Mouse (Mus musculus) embryonic facial prominence, embryonic 12.5 days (tissue): ENCODE measurements around the gene Mrpl48. TPM values are rescaled to one million over a fixed set of nuclear protein-coding genes. Genes with fewer than 3 reads are reported as not detected.

Source experiments
- ATAC-seq: fragments of 200-750 bp; cut with Nextera tagmentation; 2 replicates; pipeline ENCODE4 v1.8.0; 2017; ENCODE audit not compliant: insufficient number of reproducible peaks, insufficient read depth, low FRiP score, low TSS enrichment
- H3K27ac ChIP-seq: fragments of 300-500 bp; sonication (generic); 2 replicates; pipeline ENCODE4 v1.5.1; 2016; ENCODE audit warnings: mild to moderate bottlenecking
- H3K27me3 ChIP-seq: fragments of 300-500 bp; sonication (generic); 2 replicates; pipeline ENCODE4 v1.6.1; 2016; ENCODE audit warnings: mild to moderate bottlenecking, moderate library complexity
- H3K36me3 ChIP-seq: fragments of 300-500 bp; sonication (generic); 2 replicates; pipeline ENCODE4 v1.6.1; 2016; ENCODE audit warnings: mild to moderate bottlenecking
- H3K4me1 ChIP-seq: fragments of 300-500 bp; sonication (generic); 2 replicates; pipeline ENCODE4 v1.6.1; 2016
- H3K4me2 ChIP-seq: fragments of 300-500 bp; sonication (generic); replicated peaks from 2 replicates; pipeline ENCODE4 v1.6.1; 2016; ENCODE audit warnings: mild to moderate bottlenecking, moderate library complexity
- H3K4me3 ChIP-seq: fragments of 300-500 bp; sonication (generic); 2 replicates; pipeline ENCODE4 v1.5.1; 2016; ENCODE audit warnings: mild to moderate bottlenecking
- H3K9ac ChIP-seq: fragments of 300-500 bp; sonication (generic); 2 replicates; pipeline ENCODE4 v1.6.1; 2016; ENCODE audit warnings: mild to moderate bottlenecking, moderate library complexity
- H3K9me3 ChIP-seq: fragments of 300-500 bp; sonication (generic); 2 replicates; pipeline ENCODE4 v1.6.1; 2016; ENCODE audit warnings: mild to moderate bottlenecking, moderate library complexity
- WGBS: fragments of 180-500 bp; shearing (Covaris S2); methylation state at CpG from one replicate; pipeline ENCODE4 v1.1.7; 2016; 5-methylcytosine and 5-hydroxymethylcytosine counted together
- polyA plus RNA-seq: library from polyadenylated mRNA; unstranded; fragments of >200 nt; fragmentation: Nextera tagmentation; extraction: Ambion mirVana; gene quantifications from 2 replicates; pipeline ENCODE4 v1.2.1, GENCODE M21; 2016

The Mrpl48 gene
- polyA plus RNA-seq, 1 experiment from 2014 or later = 67.4 TPM

GRCm38 (mm10) chr7:100524669-100525068, 83.4 kb downstream of the Mrpl48 start:
- WGBS = 65% methylated on average over 8 of the region's 8 CpGs
- no peak overlapping the region for H3K27ac ChIP-seq
- no peak overlapping the region for H3K9ac ChIP-seq
- no peak for ATAC-seq
- H3K27me3 ChIP-seq = no peaks in the 10 kb centered on the region
- no peak overlapping the region for H3K4me3 ChIP-seq
- no peaks in the 10 kb centered on the region for H3K9me3 ChIP-seq
- no peaks in the 10 kb centered on the region for H3K4me1 ChIP-seq
- H3K36me3 ChIP-seq = no peaks in the 10 kb centered on the region
- H3K4me2 ChIP-seq = no peak overlapping the region

DNA sequence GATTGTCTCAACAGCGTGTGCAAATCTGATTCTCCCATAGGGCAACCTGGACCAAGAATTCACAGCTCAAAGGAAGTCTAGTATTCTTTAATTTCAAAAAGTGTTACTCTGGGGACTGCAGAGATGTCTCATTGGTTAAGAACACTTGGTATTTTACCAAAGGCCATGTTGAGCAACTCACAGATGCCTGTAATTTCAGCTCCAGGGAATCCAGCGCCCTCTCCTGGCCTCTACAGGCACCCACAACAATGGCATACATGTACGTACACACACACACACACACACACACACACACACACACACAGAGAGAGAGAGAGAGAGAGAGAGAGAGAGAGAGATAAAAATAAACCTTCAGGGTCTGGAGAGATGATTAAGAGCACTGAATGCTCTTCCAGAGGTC, 85.9 kb downstream of the Mrpl48 start:
- Histone ChIP-seq H3K4me1 (no peaks in the 10 kb centered on the region), H3K27me3 (no peaks in the 10 kb centered on the region), H3K9me3 (no peaks in the 10 kb centered on the region), H3K27ac (no peak overlapping the region), H3K4me2 (no peak overlapping the region), H3K4me3 (no peak overlapping the region), H3K9ac (no peak overlapping the region), H3K36me3 (no peaks in the 10 kb centered on the region)
- ATAC-seq = no peak
- 80% methylated on average over 3 of the region's 3 CpGs for WGBS

DNA sequence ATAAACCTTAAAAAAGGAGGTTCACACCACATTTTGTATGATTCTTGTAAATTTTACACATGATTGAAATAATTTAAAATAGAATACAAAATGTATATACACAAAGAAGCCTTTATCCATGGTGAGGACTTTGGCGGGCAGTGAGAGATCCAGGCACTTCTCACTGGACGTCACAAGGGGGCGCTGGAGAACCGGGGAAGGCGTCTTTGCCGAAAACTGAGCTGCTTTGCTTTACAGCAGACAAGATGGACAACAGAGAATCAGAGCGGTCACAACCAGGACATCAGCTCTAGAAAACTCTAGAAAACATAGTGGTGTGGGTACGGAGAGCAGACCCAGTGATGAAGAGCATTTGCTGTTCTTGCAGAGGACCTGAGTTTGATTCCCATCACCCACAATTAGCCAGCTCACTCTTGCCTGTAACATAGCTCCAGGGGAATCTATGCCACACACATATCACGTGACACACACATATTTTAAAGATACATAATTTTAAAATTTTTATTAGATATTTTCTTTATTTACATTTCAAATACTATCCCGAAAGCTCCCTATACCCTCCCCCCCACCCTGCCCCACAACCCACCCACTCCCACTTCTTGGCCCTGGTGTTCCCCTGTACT, 87.3 kb downstream of the Mrpl48 start:
- 21% methylated on average over 10 of the region's 10 CpGs for WGBS
- H3K4me3 ChIP-seq = no peak overlapping the region
- ATAC-seq = peak; percentile 64; the same call in 1 of the 2 replicates
- no peaks in the 10 kb centered on the region for H3K36me3 ChIP-seq
- H3K9me3 ChIP-seq = no peaks in the 10 kb centered on the region
- no peak overlapping the region for H3K4me2 ChIP-seq
- no peaks in the 10 kb centered on the region for H3K4me1 ChIP-seq
- H3K9ac ChIP-seq = no peak overlapping the region
- H3K27ac ChIP-seq = no peak overlapping the region
- no peaks in the 10 kb centered on the region for H3K27me3 ChIP-seq

DNA sequence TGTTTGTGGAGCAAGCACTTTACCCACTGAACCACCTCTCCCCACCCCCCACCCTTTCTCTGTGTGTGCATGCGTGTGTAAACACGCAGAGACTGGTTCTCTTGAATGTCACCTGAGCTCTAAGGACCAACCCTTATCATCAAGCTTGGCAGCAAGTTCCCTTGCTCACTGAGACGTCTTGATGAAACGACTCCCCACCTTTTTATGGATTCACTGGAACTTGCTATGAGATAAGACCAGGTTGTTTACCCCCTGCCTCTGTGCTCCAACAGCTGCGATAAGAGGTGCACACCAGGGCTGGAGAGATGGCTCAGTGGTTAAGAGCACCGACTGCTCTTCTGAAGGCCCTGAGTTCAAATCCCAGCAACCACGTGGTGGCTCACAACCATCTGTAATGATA, 87.9 kb downstream of the Mrpl48 start:
- H3K4me3 ChIP-seq = no peak overlapping the region
- H3K36me3 ChIP-seq = no peaks in the 10 kb centered on the region
- no peak for ATAC-seq
- H3K4me1 ChIP-seq = no peaks in the 10 kb centered on the region
- no peak overlapping the region for H3K9ac ChIP-seq
- no peak overlapping the region for H3K4me2 ChIP-seq
- H3K27me3 ChIP-seq = no peaks in the 10 kb centered on the region
- H3K9me3 ChIP-seq = no peaks in the 10 kb centered on the region
- H3K27ac ChIP-seq = no peak overlapping the region
- 66% methylated on average over 7 of the region's 7 CpGs for WGBS

DNA sequence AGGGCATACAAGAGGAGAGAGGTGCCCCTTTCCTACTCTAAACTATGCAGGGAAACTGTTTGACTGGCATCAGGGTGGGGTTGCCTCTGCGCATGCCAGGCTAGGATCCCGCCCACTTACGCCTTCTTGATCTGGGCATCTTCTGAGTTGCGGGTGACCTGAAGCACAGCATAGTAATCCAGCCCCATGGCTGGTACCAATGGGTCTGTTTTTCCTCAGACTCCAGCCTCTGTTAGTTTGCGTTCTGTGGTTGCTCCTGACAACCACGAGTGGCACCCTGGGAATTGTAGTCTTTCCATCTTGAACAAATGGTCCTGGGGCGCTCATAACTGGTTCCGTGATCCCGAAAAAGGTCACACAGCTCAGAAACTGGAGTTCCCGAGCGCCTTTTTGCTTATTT, 93.5 kb downstream of the Mrpl48 start, which contains the start of gene Dnajb13:
Gene Dnajb13, minus strand, starts transcription at position 388 of the 400 bp plus-strand sequence.
- H3K4me2 ChIP-seq = no peak within 1 kb of the TSS
- no peak for ATAC-seq
- no peak within 1 kb of the TSS for H3K9ac ChIP-seq
- WGBS = 53% methylated on average over 11 of the region's 11 CpGs
- no peaks in the 10 kb centered on the region for H3K4me1 ChIP-seq
- no peaks in the 10 kb centered on the region for H3K9me3 ChIP-seq
- H3K36me3 ChIP-seq = no peaks in the 10 kb centered on the region
- H3K4me3 ChIP-seq = no peak within 1 kb of the TSS
- H3K27me3 ChIP-seq = peaks cover 5% of the 10 kb centered on the region; the same call in 1 of the 2 replicates
- no peak within 1 kb of the TSS for H3K27ac ChIP-seq

- Histone ChIP-seq H3K36me3 (no peaks in the 10 kb centered on the region), H3K9me3 (no peaks in the 10 kb centered on the region), H3K27me3 (peaks cover 5% of the 10 kb centered on the region; the same call in 1 of the 2 replicates), H3K9ac (no peak overlapping the region), H3K27ac (no peak overlapping the region), H3K4me3 (no peak overlapping the region), H3K4me1 (no peaks in the 10 kb centered on the region), H3K4me2 (no peak overlapping the region)
- ATAC-seq = no peak
- WGBS = 77% methylated on average over 8 of the region's 8 CpGs
Measured at GRCm38 (mm10) chr7:100511602-100512001, 96.5 kb downstream of the Mrpl48 start.

DNA sequence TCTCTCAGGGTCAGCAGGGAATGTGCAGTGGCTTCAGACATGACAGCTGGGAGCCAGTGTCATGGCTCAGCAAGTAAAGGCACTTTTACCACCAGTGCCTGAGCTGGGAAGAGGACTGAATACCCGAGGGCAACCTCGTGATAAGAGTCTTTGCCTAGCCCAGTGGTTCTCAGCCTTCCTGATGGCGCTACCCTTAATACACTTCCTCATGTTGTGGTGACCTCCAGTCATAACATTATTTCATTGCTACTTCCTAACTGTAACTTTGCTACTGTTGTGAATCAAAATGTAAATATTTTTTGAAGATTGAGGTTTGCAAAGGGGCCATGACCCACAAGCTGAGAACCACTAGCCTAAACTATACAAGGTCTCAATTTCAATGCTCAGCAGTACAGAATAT, 99.4 kb downstream of the Mrpl48 start:
- no peak for ATAC-seq
- no peak overlapping the region for H3K4me2 ChIP-seq
- WGBS = 74% methylated on average over 3 of the region's 3 CpGs
- no peaks in the 10 kb centered on the region for H3K27me3 ChIP-seq
- H3K9ac ChIP-seq = no peak overlapping the region
- H3K4me1 ChIP-seq = no peaks in the 10 kb centered on the region
- H3K9me3 ChIP-seq = no peaks in the 10 kb centered on the region
- no peaks in the 10 kb centered on the region for H3K36me3 ChIP-seq
- no peak overlapping the region for H3K4me3 ChIP-seq
- no peak overlapping the region for H3K27ac ChIP-seq

GRCm38 (mm10) chr7:100506494-100506893, 101.6 kb downstream of the Mrpl48 start:
- no peak for ATAC-seq
- 78% methylated on average over 4 of the region's 4 CpGs for WGBS
- Histone ChIP-seq H3K4me1 (no peaks in the 10 kb centered on the region), H3K27ac (no peak overlapping the region), H3K36me3 (no peaks in the 10 kb centered on the region), H3K4me2 (no peak overlapping the region), H3K9ac (no peak overlapping the region), H3K9me3 (no peaks in the 10 kb centered on the region), H3K4me3 (no peak overlapping the region), H3K27me3 (no peaks in the 10 kb centered on the region)

DNA sequence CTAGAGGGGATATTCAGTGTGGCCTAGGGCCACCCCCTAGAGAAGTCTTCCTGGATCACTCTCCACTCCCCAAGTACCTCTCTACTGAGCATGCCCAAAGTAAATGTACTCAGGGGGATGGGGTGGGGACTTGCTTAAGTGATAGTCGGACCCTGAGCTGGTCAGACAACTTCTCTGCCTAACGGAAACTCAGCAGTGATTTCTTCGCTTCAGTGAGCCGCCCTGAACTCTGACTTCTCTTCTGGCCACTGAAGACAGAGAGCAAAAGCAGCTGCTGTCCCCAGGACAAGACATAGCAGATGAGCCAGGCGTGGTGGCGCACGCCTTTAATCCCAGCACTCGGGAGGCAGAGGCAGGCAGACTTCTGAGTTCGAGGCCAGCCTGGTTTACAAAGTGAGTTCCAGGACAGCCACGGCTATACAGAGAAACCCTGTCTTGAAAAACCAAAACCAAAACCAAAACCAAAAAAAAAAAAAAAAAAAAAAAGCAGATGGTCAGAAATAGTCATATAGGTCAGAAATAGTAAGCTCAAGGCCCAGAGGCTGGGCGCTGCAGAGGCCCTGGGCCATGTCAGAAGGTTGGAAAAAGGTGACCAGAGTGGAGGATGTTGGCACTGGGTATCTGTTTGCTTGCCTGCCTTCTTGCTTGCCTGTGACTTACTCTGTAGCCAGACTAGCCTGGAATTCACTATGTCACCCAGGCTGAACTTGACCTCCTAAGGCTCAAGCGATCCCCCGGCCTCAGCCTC, 103.2 kb downstream of the Mrpl48 start:
- no peaks in the 10 kb centered on the region for H3K4me1 ChIP-seq
- ATAC-seq = no peak
- peaks cover under 1% of the 10 kb centered on the region; the same call in 1 of the 2 replicates for H3K36me3 ChIP-seq
- 81% methylated on average over 13 of the region's 13 CpGs for WGBS
- no peak overlapping the region for H3K27ac ChIP-seq
- no peak overlapping the region for H3K4me3 ChIP-seq
- no peaks in the 10 kb centered on the region for H3K9me3 ChIP-seq
- no peak overlapping the region for H3K4me2 ChIP-seq
- H3K9ac ChIP-seq = no peak overlapping the region
- no peaks in the 10 kb centered on the region for H3K27me3 ChIP-seq

GRCm38 (mm10) chr7:100503076-100503475, 105.0 kb downstream of the Mrpl48 start:
- Histone ChIP-seq H3K27ac (no peak overlapping the region), H3K27me3 (no peaks in the 10 kb centered on the region), H3K4me3 (no peak overlapping the region), H3K9ac (no peak overlapping the region), H3K4me2 (no peak overlapping the region), H3K4me1 (no peaks in the 10 kb centered on the region), H3K36me3 (peaks cover 17% of the 10 kb centered on the region), H3K9me3 (no peaks in the 10 kb centered on the region)
- WGBS = 94% methylated on average over 5 of the region's 5 CpGs
- ATAC-seq = no peak

DNA sequence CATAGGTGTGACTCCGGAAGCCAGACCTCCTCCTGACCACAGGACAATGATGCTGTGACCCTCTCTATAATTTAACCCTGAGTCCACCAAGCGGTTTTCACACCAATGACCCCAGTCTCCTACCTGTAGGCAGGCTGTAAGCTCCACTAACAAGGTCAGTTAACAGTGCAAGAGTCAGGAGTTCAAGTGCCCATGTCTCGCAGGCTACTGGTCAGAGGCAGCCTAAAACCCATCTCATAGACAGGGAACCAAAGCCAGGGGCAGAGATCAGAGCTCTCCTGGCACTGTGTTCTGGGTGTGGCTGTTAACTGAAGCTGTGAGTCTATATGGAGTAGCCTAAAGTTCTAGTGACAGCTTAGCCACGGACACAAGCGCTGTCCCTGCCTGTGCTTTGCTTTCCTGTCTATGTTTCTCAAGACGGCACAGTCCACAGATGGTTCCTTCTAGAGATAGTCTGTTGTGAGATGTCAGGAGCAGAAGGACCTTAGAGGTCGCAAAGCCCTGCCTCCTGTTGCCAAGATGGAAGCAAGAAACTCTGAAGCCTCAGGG, 105.7 kb downstream of the Mrpl48 start:
- no peak overlapping the region for H3K9ac ChIP-seq
- WGBS = 76% methylated on average over 7 of the region's 7 CpGs
- no peak overlapping the region for H3K27ac ChIP-seq

GRCm38 (mm10) chr7:100501844-100502373, 106.2 kb downstream of the Mrpl48 start:
- no peak for ATAC-seq
- no peak overlapping the region for H3K4me2 ChIP-seq
- H3K4me1 ChIP-seq = peaks cover 2% of the 10 kb centered on the region; the same call in 1 of the 2 replicates
- no peaks in the 10 kb centered on the region for H3K27me3 ChIP-seq
- WGBS = 68% methylated on average over 2 of the region's 2 CpGs
- H3K9ac ChIP-seq = no peak overlapping the region
- no peak overlapping the region for H3K4me3 ChIP-seq
- peaks cover 28% of the 10 kb centered on the region for H3K36me3 ChIP-seq
- H3K27ac ChIP-seq = no peak overlapping the region
- no peaks in the 10 kb centered on the region for H3K9me3 ChIP-seq

More for the DNA sequence above, 105.7 kb downstream of the Mrpl48 start:
- ATAC-seq = no peak
- H3K4me1 ChIP-seq = no peaks in the 10 kb centered on the region
- H3K9me3 ChIP-seq = no peaks in the 10 kb centered on the region
- H3K4me3 ChIP-seq = no peak overlapping the region
- peaks cover 23% of the 10 kb centered on the region for H3K36me3 ChIP-seq
- H3K27me3 ChIP-seq = no peaks in the 10 kb centered on the region
- H3K4me2 ChIP-seq = no peak overlapping the region
